Mouse (Mus musculus) bone marrow macrophage, adult 2 months (primary cell): ENCODE measurements around the gene Cacng8. TPM values are rescaled to one million over a fixed set of nuclear protein-coding genes. Genes with fewer than 3 reads are reported as not detected.

Experiments
- H3K27ac ChIP-seq: 2 replicates; pipeline ENCODE4 v1.5.1; 2012; ENCODE audit warnings: low read depth, low read length; ENCODE audit not compliant: insufficient read depth
- H3K4me1 ChIP-seq: 2 replicates; pipeline ENCODE4 v1.6.1; 2012; ENCODE audit warnings: low read length; ENCODE audit not compliant: control insufficient read depth, insufficient read depth
- H3K4me3 ChIP-seq: 2 replicates; pipeline ENCODE4 v1.5.1; 2012; ENCODE audit warnings: mild to moderate bottlenecking, low read length, moderate library complexity; ENCODE audit not compliant: insufficient read depth
- CTCF ChIP-seq: IDR thresholded peaks from 2 replicates; pipeline ENCODE4 v1.5.1; 2012; ENCODE audit warnings: low read depth, mild to moderate bottlenecking, low read length, moderate library complexity
- POLR2A ChIP-seq: IDR thresholded peaks from 2 replicates; pipeline ENCODE4 v1.6.1; 2012; ENCODE audit warnings: mild to moderate bottlenecking, low read depth, low read length, borderline replicate concordance
- polyA plus RNA-seq: library from polyadenylated mRNA; stranded (reverse); fragments of >200 nt; gene quantifications from 2 replicates; pipeline ENCODE4 v1.2.4, GENCODE M21; 2012; ENCODE audit not compliant: missing spikeins, insufficient read depth, insufficient read length

Gene Cacng8
- 0.40 and 0.77 TPM in 2 replicates for polyA plus RNA-seq

DNA sequence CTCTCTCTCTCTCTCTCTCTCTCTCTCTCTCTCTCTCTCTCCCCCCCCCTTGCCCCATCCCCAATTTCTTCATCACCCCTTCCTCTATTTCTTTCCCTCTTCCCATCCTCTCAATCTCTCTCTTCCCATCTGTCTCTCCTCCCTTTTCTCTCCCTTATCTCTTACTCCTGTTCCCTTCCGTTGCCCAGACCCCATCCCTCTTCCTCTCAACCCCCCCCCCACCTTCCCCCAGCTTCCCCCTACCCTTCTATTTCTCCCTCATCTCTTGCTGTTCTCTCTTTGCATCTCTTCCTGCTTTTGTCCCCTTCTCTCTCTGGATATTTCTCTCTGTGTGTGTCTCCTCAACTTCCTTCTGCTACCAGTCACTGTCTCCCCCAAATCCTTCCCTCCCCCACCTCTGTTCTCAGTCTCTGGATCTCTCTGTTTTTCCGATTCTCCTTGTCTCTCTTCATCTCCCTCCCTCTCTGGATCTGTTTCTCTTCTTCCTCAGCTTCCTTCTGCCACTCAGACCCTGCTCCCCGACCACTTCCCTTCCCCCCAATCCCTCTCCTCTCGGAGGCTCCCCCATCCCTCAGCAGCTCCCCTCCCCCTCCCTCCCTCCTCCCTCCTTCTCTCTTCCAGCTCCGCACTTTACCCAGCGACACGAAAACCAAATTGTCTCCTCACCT, at the start of gene Cacng8:
Gene Cacng8 (plus strand): TSS at position 271 of the 668 bp plus-strand sequence.
- H3K27ac ChIP-seq = no peak within 1 kb of the TSS
- H3K4me3 ChIP-seq = no peak within 1 kb of the TSS
- no peak for TF ChIP-seq POLR2A
- TF ChIP-seq CTCF = no peak
- peaks cover 12% of the 10 kb centered on the region for H3K4me1 ChIP-seq

DNA sequence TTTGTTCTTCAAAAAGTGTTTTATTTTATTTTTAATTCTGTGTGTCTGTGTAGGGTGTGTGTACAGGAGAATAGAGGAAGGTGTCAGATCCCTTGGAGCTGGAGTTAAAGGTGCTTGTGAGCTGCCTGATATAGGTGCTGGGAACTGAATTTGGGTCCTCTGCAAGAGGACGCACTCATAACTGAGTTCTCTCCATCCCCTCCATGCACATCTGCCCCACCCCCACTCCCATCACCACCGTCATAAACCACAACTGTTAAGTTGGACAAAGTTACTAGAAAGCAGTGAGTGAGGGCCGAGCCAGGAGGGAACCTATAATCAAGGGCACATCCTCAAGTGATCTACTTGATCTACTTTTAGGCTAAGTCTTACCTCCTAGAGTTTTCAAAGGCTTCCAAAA, 46.6 kb upstream of the Cacng8 start:
- no peak overlapping the region for H3K27ac ChIP-seq
- no peak overlapping the region for H3K4me3 ChIP-seq
- no peaks in the 10 kb centered on the region for H3K4me1 ChIP-seq
- TF ChIP-seq POLR2A (no peak), CTCF (no peak)

DNA sequence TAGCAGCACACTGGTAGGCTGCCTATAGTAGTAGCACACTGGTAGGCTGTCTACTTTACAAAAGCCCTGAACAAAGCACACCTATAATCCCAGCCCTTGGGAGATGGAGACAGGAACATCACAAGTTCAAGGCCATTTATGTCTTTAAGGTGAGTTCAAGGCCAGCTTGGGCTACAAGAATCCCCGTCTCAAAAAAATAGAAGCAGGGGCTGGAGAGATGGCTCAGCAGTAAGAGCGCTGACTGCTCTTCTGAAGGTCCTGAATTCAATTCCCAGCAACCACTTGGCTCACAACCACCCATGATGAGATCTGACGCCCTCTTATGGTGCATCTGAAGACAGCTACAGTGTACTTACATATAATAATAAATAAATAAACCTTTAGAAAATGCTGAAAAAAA, 45.2 kb upstream of the Cacng8 start:
- Histone ChIP-seq H3K4me3 (no peak overlapping the region), H3K4me1 (no peaks in the 10 kb centered on the region), H3K27ac (no peak overlapping the region)
- no peak for TF ChIP-seq CTCF
- TF ChIP-seq POLR2A = no peak

DNA sequence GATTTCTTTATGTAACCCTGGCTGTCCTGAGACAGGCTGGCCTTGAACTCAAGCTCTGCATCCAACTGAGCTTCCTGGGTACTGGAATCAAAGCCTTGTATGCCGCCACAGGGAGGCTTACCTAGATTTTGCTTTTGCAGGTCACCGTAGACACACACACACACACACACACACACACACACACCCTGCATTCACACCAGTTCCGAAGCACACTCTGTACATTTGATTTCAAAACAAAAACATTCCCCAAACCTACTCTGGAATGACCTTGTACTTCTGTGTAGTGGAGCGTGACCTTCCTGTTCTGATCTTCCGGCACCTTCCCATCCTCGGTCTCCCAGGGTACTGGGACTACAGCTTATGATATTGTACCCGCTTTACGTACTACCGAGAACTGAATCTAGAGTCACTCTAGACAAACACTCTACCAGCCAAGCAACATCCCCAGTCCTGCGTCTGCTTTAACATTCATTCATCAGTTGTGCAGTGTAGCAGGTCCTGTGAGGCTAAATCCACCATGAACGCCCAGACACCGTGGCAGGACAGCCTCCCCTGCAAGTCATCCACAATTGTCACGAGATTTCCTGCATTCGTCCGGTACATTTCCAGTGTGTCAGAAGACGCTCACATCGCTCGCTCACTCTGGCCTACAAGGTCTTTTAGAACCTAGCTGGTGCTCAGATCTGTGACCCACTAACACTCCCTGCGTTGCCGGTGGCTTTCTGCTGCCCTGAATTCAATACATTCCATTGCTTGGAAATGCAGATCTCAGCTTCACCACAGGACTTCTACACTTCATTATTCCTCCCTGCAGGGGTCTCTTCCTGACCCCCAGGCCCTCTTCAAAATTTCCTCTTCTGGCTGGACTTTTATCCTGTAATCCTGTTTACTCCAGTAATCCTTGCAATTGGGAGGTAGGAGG, 42.9 kb upstream of the Cacng8 start:
- TF ChIP-seq POLR2A (no peak), CTCF (no peak)
- no peaks in the 10 kb centered on the region for H3K4me1 ChIP-seq

DNA sequence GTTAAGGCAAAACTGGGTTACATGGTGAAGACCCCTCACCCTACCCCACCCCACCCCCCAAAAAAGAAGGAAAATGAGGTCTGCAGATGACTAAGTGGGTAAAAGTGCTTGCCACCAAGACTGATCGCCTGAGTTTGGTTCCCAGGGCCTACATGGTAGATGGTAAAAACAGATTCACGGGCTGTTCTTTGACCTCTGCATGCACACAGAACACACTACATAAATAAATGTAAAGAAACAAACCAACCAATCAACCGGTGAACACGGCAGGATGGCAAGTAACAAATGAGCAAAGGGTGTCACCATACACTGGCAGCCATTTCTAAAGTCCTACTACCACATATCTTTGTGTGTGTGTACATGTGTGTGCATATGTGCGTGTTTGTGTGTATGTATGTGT, 42.2 kb upstream of the Cacng8 start:
- Histone ChIP-seq H3K4me3 (no peak overlapping the region), H3K4me1 (no peaks in the 10 kb centered on the region), H3K27ac (no peak overlapping the region)
- TF ChIP-seq POLR2A = no peak
- no peak for TF ChIP-seq CTCF

More for the DNA sequence above, 42.9 kb upstream of the Cacng8 start:
- Histone ChIP-seq H3K4me3 (no peak overlapping the region), H3K27ac (no peak overlapping the region)

DNA sequence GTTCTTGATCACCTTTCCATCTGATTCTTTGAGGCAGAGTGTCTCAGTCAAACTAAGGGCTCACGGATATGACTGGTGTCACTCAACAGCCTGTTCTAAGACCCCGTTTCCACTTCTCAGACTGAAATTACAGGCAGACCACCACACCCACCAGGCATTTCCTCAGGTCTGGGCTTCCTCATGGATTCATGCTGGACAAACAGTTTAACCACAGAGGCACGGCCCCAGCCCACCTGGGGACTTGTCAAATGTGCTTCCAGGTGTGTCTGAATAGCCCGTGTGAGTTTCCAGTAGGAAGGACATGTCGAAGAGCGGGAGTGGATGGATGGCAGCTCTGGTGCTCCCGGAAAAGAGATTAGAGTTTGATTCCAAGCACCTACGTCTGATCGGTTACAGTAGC, 40.7 kb upstream of the Cacng8 start:
- no peak for TF ChIP-seq CTCF
- no peak for TF ChIP-seq POLR2A
- Histone ChIP-seq H3K27ac (no peak overlapping the region), H3K4me1 (no peaks in the 10 kb centered on the region), H3K4me3 (no peak overlapping the region)

DNA sequence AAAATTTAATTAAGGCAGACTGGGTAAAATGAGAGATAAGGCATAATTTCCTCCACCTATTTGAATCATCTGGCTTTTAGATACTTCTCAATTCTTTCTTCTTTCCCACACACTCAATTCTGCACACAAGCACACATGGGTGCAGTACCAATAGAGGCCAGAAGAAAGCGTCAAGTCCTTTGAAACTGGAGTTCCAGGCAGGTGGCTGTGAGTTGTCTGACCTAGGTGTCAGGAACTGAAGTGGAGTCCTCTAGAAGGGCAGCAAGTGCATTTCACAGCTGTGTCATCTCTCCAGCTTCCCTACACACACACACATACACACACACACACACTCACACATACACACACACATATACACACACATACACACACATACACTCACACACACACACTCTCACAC, 38.9 kb upstream of the Cacng8 start:
- TF ChIP-seq CTCF = no peak
- TF ChIP-seq POLR2A = no peak
- H3K27ac ChIP-seq = no peak overlapping the region
- no peaks in the 10 kb centered on the region for H3K4me1 ChIP-seq
- H3K4me3 ChIP-seq = no peak overlapping the region

DNA sequence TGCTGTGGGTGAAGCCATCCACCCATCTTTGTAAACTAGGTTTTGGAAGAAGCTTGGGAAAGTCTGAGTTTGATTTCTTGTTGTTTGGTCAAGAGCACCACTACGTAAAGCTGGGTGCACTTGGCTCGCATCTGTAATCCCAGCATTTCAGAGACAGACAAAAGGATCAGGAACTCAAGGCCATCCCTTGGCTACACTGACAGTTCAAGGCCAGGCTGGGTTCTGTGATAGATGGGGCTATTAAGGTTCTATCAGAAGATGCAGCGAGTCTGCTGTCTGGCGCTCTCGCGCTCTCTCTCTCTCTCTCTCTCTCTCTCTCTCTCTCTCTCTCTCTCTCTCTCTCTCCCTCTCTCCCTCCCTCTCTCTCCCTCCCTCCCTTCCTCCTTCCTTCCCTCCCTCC, 35.6 kb upstream of the Cacng8 start:
- TF ChIP-seq POLR2A = no peak
- TF ChIP-seq CTCF = no peak
- no peaks in the 10 kb centered on the region for H3K4me1 ChIP-seq

DNA sequence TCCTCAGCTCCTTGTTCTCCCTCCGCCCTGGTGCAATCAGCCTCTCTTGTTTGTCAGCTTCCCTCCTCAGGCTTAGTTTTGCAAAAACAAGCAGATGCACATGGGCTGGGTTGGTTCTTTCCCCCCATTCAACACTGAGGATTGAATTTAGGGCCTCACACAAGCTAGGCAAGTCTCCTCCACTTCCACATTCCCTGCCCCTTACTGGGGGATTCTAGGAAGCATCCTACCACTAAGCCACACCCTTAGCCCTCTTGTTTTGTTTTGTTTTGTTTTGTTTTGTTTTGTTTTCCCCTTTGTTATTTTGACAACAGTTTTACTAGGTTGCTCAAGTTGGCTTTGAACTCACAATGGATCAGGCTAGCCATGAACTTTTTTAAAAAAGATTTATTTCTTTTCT, 29.8 kb upstream of the Cacng8 start:
- no peak overlapping the region for H3K4me3 ChIP-seq

More for the DNA sequence above, 35.6 kb upstream of the Cacng8 start:
- Histone ChIP-seq H3K4me3 (no peak overlapping the region), H3K27ac (no peak overlapping the region)

DNA sequence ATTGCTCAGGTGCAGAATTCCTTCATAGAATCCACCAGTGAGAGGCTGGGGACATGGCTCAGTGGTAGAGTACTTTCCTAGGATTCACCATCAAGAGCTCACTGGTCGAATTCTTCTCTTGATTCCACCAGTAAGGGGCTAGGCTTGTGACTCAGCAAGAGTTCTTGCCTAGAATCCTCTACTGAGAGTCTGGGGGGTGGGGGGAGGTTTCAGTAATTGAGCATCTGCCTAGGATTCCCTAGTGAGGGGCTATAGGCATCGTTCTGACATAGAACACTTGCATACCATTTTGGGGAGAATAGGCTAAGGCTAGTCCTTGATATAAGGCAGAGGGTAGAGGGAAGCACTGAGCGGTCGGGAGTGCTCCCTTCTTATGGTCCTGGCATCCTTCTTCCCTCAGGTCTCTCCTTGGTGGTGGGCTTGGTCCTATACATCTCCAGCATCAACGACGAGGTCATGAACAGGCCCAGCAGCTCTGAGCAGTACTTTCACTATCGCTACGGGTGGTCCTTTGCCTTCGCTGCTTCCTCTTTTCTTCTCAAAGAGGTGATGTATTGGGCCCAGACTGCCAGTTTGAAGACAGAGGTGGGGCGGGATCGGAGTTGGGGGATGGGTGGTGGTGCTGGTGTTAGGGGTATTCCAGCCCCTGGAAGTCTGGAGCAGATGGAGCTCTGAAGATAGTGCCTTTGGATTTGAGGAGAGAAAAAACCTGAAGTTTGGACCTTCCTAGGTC, 24.8 kb upstream of the Cacng8 start:
- Histone ChIP-seq H3K27ac (no peak overlapping the region), H3K4me1 (peaks cover 13% of the 10 kb centered on the region; the same call in 1 of the 2 replicates), H3K4me3 (no peak overlapping the region)
- no peak for TF ChIP-seq POLR2A
- no peak for TF ChIP-seq CTCF

More for the DNA sequence above, 29.8 kb upstream of the Cacng8 start:
- TF ChIP-seq CTCF = no peak
- no peak for TF ChIP-seq POLR2A
- Histone ChIP-seq H3K4me1 (no peaks in the 10 kb centered on the region), H3K27ac (no peak overlapping the region)
